Mouse (Mus musculus): ENCODE measurements around the gene Tiam2. TPM values are rescaled to one million over a fixed set of nuclear protein-coding genes. Genes with fewer than 3 reads are reported as not detected.

Tiam2 gene
- polyA plus RNA-seq, 1 experiment from 2014 or later = 3.6 TPM

DNA sequence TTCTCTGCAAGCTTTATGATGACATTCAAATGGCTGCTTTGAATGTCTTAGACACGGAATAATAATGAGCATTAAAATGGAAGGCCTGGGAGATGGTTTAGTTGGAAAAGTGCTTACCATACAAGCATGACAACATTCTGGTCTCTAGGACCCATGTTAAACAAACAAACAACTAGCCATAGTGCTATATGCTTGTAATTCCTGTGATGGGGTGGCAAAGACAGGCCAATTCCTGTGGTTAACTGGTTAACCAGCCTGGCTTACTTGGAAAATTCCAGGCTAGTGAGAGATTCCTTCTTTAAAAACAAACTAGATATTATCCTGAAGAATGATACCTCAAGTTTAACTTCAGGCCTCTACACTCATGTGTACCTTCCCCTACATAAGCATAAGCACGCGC is 140.3 kb downstream of the Tiam2 start:
- no peak overlapping the region for H3K27ac ChIP-seq (ENCODE audit: low read depth, low read length)
- H3K4me3 ChIP-seq (ENCODE audit: low read length) = no peak overlapping the region
- H3K36me3 ChIP-seq (ENCODE audit: control insufficient read depth, insufficient read depth, low read length) = no peaks in the 10 kb centered on the region
- H3K27me3 ChIP-seq (replicated peaks; ENCODE audit: control insufficient read depth, insufficient read depth, low read length) = no peaks in the 10 kb centered on the region
- no peak overlapping the region for H3K4me2 ChIP-seq (ENCODE audit: low read length)
- no peak for ATAC-seq
- WGBS = 93% methylated on average over 3 of the region's 3 CpGs
- H3K9me3 ChIP-seq (ENCODE audit: control insufficient read depth, low read length) = no peaks in the 10 kb centered on the region
- peaks cover 5% of the 10 kb centered on the region; the same call in 1 of the 2 replicates for H3K4me1 ChIP-seq (ENCODE audit: control insufficient read depth, insufficient read depth, low read depth, low read length)
- no peak overlapping the region for H3K9ac ChIP-seq (ENCODE audit: low read depth, low read length)

DNA sequence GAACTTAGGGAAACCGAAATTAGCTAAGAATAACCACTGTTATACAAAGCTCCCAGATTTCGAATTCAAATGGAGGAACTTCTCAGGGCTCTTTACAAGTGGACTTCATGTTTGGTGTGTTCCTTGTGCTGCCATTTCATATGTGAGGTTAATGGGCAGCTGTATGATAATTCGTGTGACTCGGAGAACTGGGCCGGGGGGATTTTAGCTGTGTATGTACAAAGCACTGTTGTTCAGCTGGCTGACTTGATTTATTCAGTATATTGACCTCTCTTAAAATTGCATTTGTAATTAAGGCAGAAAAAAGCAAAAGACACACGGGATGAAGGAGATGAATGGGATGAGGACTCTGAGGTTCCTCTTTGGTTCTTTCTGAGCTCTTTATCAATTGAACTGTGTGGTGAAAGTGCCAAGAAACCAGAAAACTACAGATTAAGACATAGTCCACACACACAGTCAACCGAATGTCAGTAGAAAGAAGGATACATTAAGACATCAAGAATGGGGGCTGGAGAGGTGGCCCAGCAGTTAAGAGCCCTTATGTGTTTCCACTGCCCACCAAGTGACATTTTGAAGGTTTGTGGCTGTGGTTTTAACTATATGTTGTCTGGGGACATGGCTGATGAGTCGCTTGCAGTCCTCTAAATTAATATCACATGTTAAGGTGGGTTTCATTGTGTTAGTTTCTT is 141.4 kb downstream of the Tiam2 start:
- Histone ChIP-seq H3K36me3 (ENCODE audit: control insufficient read depth, insufficient read depth, low read length) (no peaks in the 10 kb centered on the region), H3K27ac (ENCODE audit: low read depth, low read length) (no peak overlapping the region), H3K4me3 (ENCODE audit: low read length) (no peak overlapping the region), H3K9me3 (ENCODE audit: control insufficient read depth, low read length) (no peaks in the 10 kb centered on the region), H3K4me2 (ENCODE audit: low read length) (no peak overlapping the region), H3K9ac (ENCODE audit: low read depth, low read length) (no peak overlapping the region), H3K27me3 (replicated peaks; ENCODE audit: control insufficient read depth, insufficient read depth, low read length) (no peaks in the 10 kb centered on the region), H3K4me1 (ENCODE audit: control insufficient read depth, insufficient read depth, low read depth, low read length) (peaks cover 5% of the 10 kb centered on the region; the same call in 1 of the 2 replicates)
- WGBS = 53% methylated on average over 8 of the region's 8 CpGs
- no peak for ATAC-seq

DNA sequence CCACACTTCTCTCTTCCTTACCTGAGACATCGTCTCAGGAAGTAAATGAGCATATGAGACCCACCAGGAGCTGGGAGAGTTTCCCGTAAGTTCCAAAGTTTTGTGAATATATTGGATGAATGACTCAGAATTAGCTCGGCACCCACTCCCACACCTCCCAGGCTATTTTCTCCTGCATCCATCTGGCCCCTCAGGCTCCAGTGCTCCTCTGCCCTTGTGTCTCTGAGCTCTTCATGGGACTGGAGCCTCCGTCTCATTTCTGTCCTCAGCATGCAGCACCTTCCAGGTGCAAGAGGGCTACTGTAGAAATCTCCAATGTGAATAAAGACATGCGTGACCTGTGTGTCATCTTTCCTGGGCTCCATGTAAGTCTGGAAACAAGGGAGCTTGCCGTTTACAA is 145.6 kb downstream of the Tiam2 start:
- no peak overlapping the region for H3K4me2 ChIP-seq (ENCODE audit: low read length)
- no peaks in the 10 kb centered on the region for H3K4me1 ChIP-seq (ENCODE audit: control insufficient read depth, insufficient read depth, low read depth, low read length)
- WGBS = 79% methylated on average over 6 of the region's 6 CpGs
- H3K36me3 ChIP-seq (ENCODE audit: control insufficient read depth, insufficient read depth, low read length) = no peaks in the 10 kb centered on the region
- H3K4me3 ChIP-seq (ENCODE audit: low read length) = no peak overlapping the region
- no peak overlapping the region for H3K9ac ChIP-seq (ENCODE audit: low read depth, low read length)
- no peaks in the 10 kb centered on the region for H3K9me3 ChIP-seq (ENCODE audit: control insufficient read depth, low read length)
- no peak overlapping the region for H3K27ac ChIP-seq (ENCODE audit: low read depth, low read length)
- no peaks in the 10 kb centered on the region for H3K27me3 ChIP-seq (replicated peaks; ENCODE audit: control insufficient read depth, insufficient read depth, low read length)
- ATAC-seq = no peak

DNA sequence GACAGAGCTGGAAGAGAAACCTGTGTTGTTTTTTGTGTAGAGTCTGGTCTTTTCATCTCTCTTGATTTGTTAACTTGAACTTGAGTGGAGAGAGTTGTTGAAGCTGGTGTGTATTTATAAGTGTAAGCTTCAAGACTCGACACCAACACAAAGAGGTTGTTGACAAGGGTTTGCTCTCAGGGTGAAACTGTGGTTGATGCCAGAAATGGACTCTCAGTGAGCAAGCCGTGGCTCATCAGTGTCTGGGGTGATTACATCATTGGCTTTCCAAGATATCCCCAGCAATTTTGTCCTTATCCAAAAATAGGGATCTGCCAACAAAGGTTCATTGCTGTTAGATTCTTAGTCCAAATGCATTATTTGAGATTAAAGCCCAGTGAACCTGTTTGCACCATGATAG is 150.2 kb downstream of the Tiam2 start:
- no peak for ATAC-seq
- Histone ChIP-seq H3K36me3 (ENCODE audit: control insufficient read depth, insufficient read depth, low read length) (no peaks in the 10 kb centered on the region), H3K9ac (ENCODE audit: low read depth, low read length) (no peak overlapping the region), H3K4me3 (ENCODE audit: low read length) (no peak overlapping the region), H3K27ac (ENCODE audit: low read depth, low read length) (no peak overlapping the region), H3K9me3 (ENCODE audit: control insufficient read depth, low read length) (no peaks in the 10 kb centered on the region), H3K4me1 (ENCODE audit: control insufficient read depth, insufficient read depth, low read depth, low read length) (no peaks in the 10 kb centered on the region), H3K27me3 (replicated peaks; ENCODE audit: control insufficient read depth, insufficient read depth, low read length) (no peaks in the 10 kb centered on the region), H3K4me2 (ENCODE audit: low read length) (no peak overlapping the region)
- whole genome bisulfite sequencing = 70% methylated on average over 2 of the region's 2 CpGs

DNA sequence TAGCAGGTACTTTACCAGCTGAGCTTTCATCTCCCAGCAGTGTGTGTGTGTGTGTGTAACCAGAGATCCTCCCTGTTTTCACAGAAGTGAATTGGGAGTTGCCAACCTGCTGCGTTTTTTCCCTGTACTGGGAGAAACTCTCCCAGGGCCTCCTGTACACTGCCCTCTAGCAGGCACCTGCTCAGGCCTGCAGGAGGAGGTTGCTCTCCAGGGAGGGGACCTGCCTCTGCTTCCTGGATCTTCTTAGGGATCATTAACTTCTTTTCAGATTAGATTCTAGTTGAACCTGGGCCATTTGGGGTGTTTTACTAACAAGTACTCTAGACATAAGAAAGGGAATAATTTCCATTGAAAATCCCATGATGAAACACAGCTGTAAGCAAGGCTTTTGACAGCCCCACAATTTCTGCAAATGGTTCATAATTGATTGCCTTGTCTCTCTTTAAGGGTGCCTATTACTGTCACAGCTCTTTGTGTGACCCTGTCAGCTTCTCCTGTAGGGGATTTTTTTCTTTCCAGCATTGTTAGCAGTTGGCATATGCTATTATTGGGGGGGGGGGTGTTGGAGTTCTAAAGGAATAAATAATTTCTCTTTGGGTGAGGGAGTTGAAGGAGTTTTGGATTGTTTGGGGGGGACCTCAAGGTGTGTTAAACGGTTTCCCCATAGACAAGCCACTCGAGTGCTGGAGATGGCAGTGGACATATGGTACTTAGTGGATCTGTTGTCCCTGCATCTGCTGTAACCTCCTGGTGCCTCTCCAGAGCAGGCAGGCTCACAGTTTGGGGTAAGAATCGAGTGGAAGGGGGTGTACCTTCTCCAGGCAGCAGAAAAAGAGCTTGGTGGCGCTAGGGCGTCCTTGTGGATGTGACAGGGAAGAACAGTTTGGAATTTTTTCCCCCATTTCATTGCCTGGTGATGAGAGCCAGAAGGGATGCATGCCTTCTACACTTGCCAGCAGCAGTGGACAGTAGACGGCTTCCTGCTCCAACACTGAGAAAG is 155.5 kb downstream of the Tiam2 start:
- Histone ChIP-seq H3K4me3 (ENCODE audit: low read length) (no peak overlapping the region), H3K9me3 (ENCODE audit: control insufficient read depth, low read length) (no peaks in the 10 kb centered on the region), H3K4me2 (ENCODE audit: low read length) (no peak overlapping the region), H3K36me3 (ENCODE audit: control insufficient read depth, insufficient read depth, low read length) (no peaks in the 10 kb centered on the region), H3K27ac (ENCODE audit: low read depth, low read length) (no peak overlapping the region), H3K27me3 (replicated peaks; ENCODE audit: control insufficient read depth, insufficient read depth, low read length) (no peaks in the 10 kb centered on the region), H3K9ac (ENCODE audit: low read depth, low read length) (no peak overlapping the region), H3K4me1 (ENCODE audit: control insufficient read depth, insufficient read depth, low read depth, low read length) (no peaks in the 10 kb centered on the region)
- no peak for ATAC-seq
- 58% methylated on average over 7 of the region's 7 CpGs for WGBS

DNA sequence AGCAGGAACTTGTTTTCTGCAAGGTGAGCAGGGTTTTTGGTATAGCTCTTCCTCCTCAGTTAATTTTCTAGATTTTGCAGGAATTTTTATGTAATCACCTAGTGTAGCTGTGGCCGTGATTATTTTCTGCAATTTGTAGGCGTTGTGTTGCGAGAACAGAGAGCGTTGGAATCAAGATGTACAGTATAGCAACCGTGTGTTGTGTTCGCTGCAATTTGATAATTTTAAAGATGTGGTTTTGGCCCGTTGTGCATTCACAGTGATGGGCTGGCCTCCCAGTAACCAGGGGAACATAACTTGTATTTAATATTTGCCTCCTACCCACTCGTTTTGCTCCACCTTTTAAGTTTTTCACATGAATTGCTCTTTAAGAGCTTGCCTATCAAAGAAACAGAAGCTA is 156.7 kb downstream of the Tiam2 start:
- 89% methylated on average over 8 of the region's 8 CpGs for WGBS
- Histone ChIP-seq H3K4me3 (ENCODE audit: low read length) (no peak overlapping the region), H3K4me2 (ENCODE audit: low read length) (no peak overlapping the region), H3K9ac (ENCODE audit: low read depth, low read length) (no peak overlapping the region), H3K36me3 (ENCODE audit: control insufficient read depth, insufficient read depth, low read length) (no peaks in the 10 kb centered on the region), H3K27ac (ENCODE audit: low read depth, low read length) (no peak overlapping the region), H3K9me3 (ENCODE audit: control insufficient read depth, low read length) (no peaks in the 10 kb centered on the region), H3K4me1 (ENCODE audit: control insufficient read depth, insufficient read depth, low read depth, low read length) (no peaks in the 10 kb centered on the region), H3K27me3 (replicated peaks; ENCODE audit: control insufficient read depth, insufficient read depth, low read length) (no peaks in the 10 kb centered on the region)
- no peak for ATAC-seq

DNA sequence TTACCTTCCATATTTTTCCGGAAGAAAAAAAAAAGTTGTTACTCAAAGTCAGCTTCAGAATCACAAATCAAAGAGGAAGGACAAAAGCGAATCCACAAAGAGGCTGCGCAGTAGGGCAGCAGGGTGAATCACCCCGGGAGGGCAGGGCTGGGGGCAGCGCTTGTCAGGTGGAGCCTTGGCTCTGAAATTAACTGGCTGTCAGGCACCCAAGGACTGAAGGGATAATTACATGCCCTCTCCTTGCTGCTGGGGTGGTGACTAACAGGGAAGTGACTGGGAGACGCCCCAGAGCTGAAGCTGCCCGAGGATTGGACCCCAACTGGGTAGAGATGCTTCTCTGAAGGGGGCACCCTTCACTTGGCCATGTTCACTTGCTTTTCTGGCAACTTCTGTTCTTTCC is 159.5 kb downstream of the Tiam2 start:
- Histone ChIP-seq H3K4me3 (ENCODE audit: low read length) (no peak overlapping the region), H3K36me3 (ENCODE audit: control insufficient read depth, insufficient read depth, low read length) (no peaks in the 10 kb centered on the region), H3K4me1 (ENCODE audit: control insufficient read depth, insufficient read depth, low read depth, low read length) (no peaks in the 10 kb centered on the region), H3K9ac (ENCODE audit: low read depth, low read length) (no peak overlapping the region), H3K4me2 (ENCODE audit: low read length) (no peak overlapping the region), H3K27me3 (replicated peaks; ENCODE audit: control insufficient read depth, insufficient read depth, low read length) (no peaks in the 10 kb centered on the region), H3K9me3 (ENCODE audit: control insufficient read depth, low read length) (no peaks in the 10 kb centered on the region), H3K27ac (ENCODE audit: low read depth, low read length) (no peak overlapping the region)
- ATAC-seq = no peak
- WGBS = 77% methylated on average over 7 of the region's 7 CpGs

DNA sequence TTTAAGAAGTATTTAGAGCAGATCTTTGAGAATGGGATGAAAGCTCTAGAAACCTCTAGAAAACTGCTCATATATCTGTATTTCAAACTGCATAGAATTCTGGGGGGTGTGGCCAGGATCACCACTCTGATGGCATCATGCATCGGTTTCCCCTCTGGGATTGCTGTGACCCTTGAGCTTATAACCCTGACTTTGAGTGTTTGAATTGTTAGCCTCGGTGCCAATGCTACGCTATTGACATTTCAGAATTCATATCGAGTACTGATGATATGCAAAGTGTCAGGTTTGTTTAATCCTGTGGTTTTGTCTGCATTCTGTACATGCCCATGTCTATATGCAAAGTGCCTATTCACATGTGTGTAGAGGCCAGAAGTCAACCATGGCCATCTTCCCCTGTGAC is 160.8 kb downstream of the Tiam2 start:
- Histone ChIP-seq H3K4me3 (ENCODE audit: low read length) (no peak overlapping the region), H3K4me1 (ENCODE audit: control insufficient read depth, insufficient read depth, low read depth, low read length) (no peaks in the 10 kb centered on the region), H3K27me3 (replicated peaks; ENCODE audit: control insufficient read depth, insufficient read depth, low read length) (no peaks in the 10 kb centered on the region), H3K9ac (ENCODE audit: low read depth, low read length) (no peak overlapping the region), H3K9me3 (ENCODE audit: control insufficient read depth, low read length) (no peaks in the 10 kb centered on the region), H3K27ac (ENCODE audit: low read depth, low read length) (no peak overlapping the region), H3K36me3 (ENCODE audit: control insufficient read depth, insufficient read depth, low read length) (no peaks in the 10 kb centered on the region), H3K4me2 (ENCODE audit: low read length) (no peak overlapping the region)
- WGBS = 90% methylated on average over 4 of the region's 4 CpGs
- ATAC-seq = no peak

Measured in hindbrain, embryonic 16.5 days (tissue).